Mouse (Mus musculus) frontal cortex, adult 2 months (tissue): ENCODE results near the gene Slc35g2. TPM values are rescaled to one million over a fixed set of nuclear protein-coding genes. Genes with fewer than 3 reads are reported as not detected.

Source experiments
- polyA plus RNA-seq: library from polyadenylated mRNA; depleted of rRNA; stranded (reverse); fragments of >200 nt; gene quantifications from 2 replicates; pipeline ENCODE4 v1.2.3, GENCODE M21; 2012; rRNA removed

The Slc35g2 gene
- polyA plus RNA-seq, 1 experiment = 21.0 TPM

Other genes starting within 250 kb of the Slc35g2 start
- gene Il20rb, start 84.3 kb downstream of the Slc35g2 start, polyA plus RNA-seq = 1.0 and 1.5 TPM in 2 replicates
- 28.0 and 31.8 TPM in 2 replicates for gene Nck1, start 25.0 kb downstream of the Slc35g2 start, polyA plus RNA-seq
- gene Stag1, start 26.7 kb upstream of the Slc35g2 start, polyA plus RNA-seq = 27.2 and 27.8 TPM in 2 replicates